Mouse (Mus musculus) MEL (cell line): ENCODE data around the gene Lhb. TPM values are rescaled to one million over a fixed set of nuclear protein-coding genes. Genes with fewer than 3 reads are reported as not detected.

Experiments used
- DNase-seq: peaks from one replicate; pipeline ENCODE4 v3.0.0; 2011; ENCODE audit warnings: low read depth, low spot score
- H3K27ac ChIP-seq: 2 replicates; pipeline ENCODE4 v1.5.1; 2012; ENCODE audit warnings: low read depth, mild to moderate bottlenecking, control low read depth, low read length, moderate library complexity; ENCODE audit not compliant: control insufficient read depth
- H3K27me3 ChIP-seq, 2 experiments: fragments of 150-350 bp in 1 of 2; sonication (generic) in 1 of 2; 2 replicates each; pipeline ENCODE4 v1.6.1; 2012; ENCODE audit warnings: low read length in 2 of 2, mild to moderate bottlenecking in 2 of 2, improper control_type of control experiment in 1 of 2, moderate library complexity in 1 of 2; ENCODE audit not compliant: insufficient read depth in 2 of 2, control insufficient read depth in 1 of 2
- H3K36me3 ChIP-seq, 2 experiments: 2 replicates each; pipeline ENCODE4 v1.6.1; 2012 to 2014; ENCODE audit warnings: low read length in 2 of 2, improper control_type of control experiment in 1 of 2, inconsistent platforms in 1 of 2, mild to moderate bottlenecking in 1 of 2; ENCODE audit not compliant: insufficient read depth in 2 of 2, control insufficient read depth in 1 of 2
- H3K4me1 ChIP-seq, 2 experiments: fragments of 150-350 bp in 1 of 2; sonication (generic) in 1 of 2; 2 replicates each; pipeline ENCODE4 v1.6.1; 2012; ENCODE audit warnings: low read length in 2 of 2, improper control_type of control experiment in 1 of 2, mild to moderate bottlenecking in 1 of 2; ENCODE audit not compliant: insufficient read depth in 2 of 2, control insufficient read depth in 1 of 2
- H3K4me3 ChIP-seq, 2 experiments: fragments of 150-350 bp in 1 of 2; sonication (generic) in 1 of 2; 2 replicates each; pipeline ENCODE4 v1.5.1; 2012; ENCODE audit warnings: low read depth in 2 of 2, low read length in 2 of 2, mild to moderate bottlenecking in 2 of 2, moderate library complexity in 2 of 2, control low read depth in 1 of 2, improper control_type of control experiment in 1 of 2; ENCODE audit not compliant: control insufficient read depth in 1 of 2, insufficient read depth in 1 of 2
- H3K79me2 ChIP-seq: 2 replicates; pipeline ENCODE4 v1.6.1; 2012; ENCODE audit warnings: mild to moderate bottlenecking, low read length, moderate library complexity; ENCODE audit not compliant: control insufficient read depth, poor library complexity, insufficient read depth
- H3K9ac ChIP-seq: 2 replicates; pipeline ENCODE4 v1.6.1; 2012; ENCODE audit warnings: low read depth, mild to moderate bottlenecking, control low read depth, low read length, moderate library complexity; ENCODE audit not compliant: control insufficient read depth, poor library complexity, severe bottlenecking
- H3K9me3 ChIP-seq: fragments of 150-350 bp; sonication (generic); replicated peaks from 2 replicates; pipeline ENCODE4 v1.6.1; 2012; ENCODE audit warnings: mild to moderate bottlenecking, low read length, improper control_type of control experiment, moderate library complexity; ENCODE audit not compliant: insufficient read depth
- CTCF ChIP-seq, 3 experiments: IDR thresholded peaks in 2 of 3; conservative IDR thresholded peaks in 1 of 3; 2 replicates each; pipeline ENCODE4 v1.5.1; 2011 to 2012; ENCODE audit warnings: low read length in 3 of 3, low read depth in 2 of 3, mild to moderate bottlenecking in 2 of 3, improper control_type of control experiment in 1 of 3, inconsistent platforms in 1 of 3, mixed read lengths in 1 of 3, moderate library complexity in 1 of 3; ENCODE audit not compliant: control insufficient read depth in 1 of 3, insufficient read depth in 1 of 3, poor library complexity in 1 of 3, severe bottlenecking in 1 of 3
- ELF1 ChIP-seq: IDR thresholded peaks from 2 replicates; pipeline ENCODE4 v1.6.1; 2014; ENCODE audit warnings: low read depth, mild to moderate bottlenecking, inconsistent platforms, low read length, improper control_type of control experiment, moderate library complexity
- EP300 ChIP-seq, 2 experiments: IDR thresholded peaks; 2 replicates each; pipeline ENCODE4 v1.6.1; 2011; ENCODE audit warnings: improper control_type of control experiment in 2 of 2, low read length in 2 of 2, low read depth in 1 of 2, mild to moderate bottlenecking in 1 of 2
- ETS1 ChIP-seq: IDR thresholded peaks from 2 replicates; pipeline ENCODE4 v1.6.1; 2012; ENCODE audit warnings: low read depth, mild to moderate bottlenecking, inconsistent platforms, low read length, improper control_type of control experiment, moderate library complexity
- GABPA ChIP-seq: IDR thresholded peaks from 2 replicates; pipeline ENCODE4 v1.6.1; 2012; ENCODE audit warnings: low read depth, mild to moderate bottlenecking, inconsistent platforms, low read length, improper control_type of control experiment, moderate library complexity
- GATA1 ChIP-seq: IDR thresholded peaks from 2 replicates; pipeline ENCODE4 v1.6.1; 2011; ENCODE audit warnings: low read depth, low read length, improper control_type of control experiment
- HCFC1 ChIP-seq: IDR thresholded peaks from 2 replicates; pipeline ENCODE4 v1.6.1; 2012; ENCODE audit warnings: low read depth, mild to moderate bottlenecking, inconsistent platforms, low read length, improper control_type of control experiment, moderate library complexity
- JUND ChIP-seq: IDR thresholded peaks from 2 replicates; pipeline ENCODE4 v1.6.1; 2011; ENCODE audit warnings: low read depth, mild to moderate bottlenecking, improper control_type of control experiment, low read length
- MAFK ChIP-seq: IDR thresholded peaks from 2 replicates; pipeline ENCODE4 v1.6.1; 2011; ENCODE audit warnings: low read depth, mild to moderate bottlenecking, low read length, improper control_type of control experiment, borderline replicate concordance
- MAX ChIP-seq: IDR thresholded peaks from 2 replicates; pipeline ENCODE4 v1.6.1; 2011; ENCODE audit warnings: low read length, improper control_type of control experiment
- MXI1 ChIP-seq: IDR thresholded peaks from 2 replicates; pipeline ENCODE4 v1.6.1; 2011; ENCODE audit warnings: mild to moderate bottlenecking, low read depth, low read length, improper control_type of control experiment
- MYB ChIP-seq: IDR thresholded peaks from 2 replicates; pipeline ENCODE4 v1.6.1; 2011; ENCODE audit warnings: mild to moderate bottlenecking, low read depth, low read length, improper control_type of control experiment
- MYC ChIP-seq: IDR thresholded peaks from 2 replicates; pipeline ENCODE4 v1.6.1; 2011; ENCODE audit warnings: low read depth, mild to moderate bottlenecking, low read length, improper control_type of control experiment, moderate library complexity
- NELFE ChIP-seq: IDR thresholded peaks from 2 replicates; pipeline ENCODE4 v1.6.1; 2011; ENCODE audit warnings: low read depth, low read length, improper control_type of control experiment
- POLR2A ChIP-seq, 2 experiments: IDR thresholded peaks; 2 replicates each; pipeline ENCODE4 v1.6.1; 2011 to 2012; ENCODE audit warnings: low read length in 2 of 2, mild to moderate bottlenecking in 2 of 2, control low read depth in 1 of 2, improper control_type of control experiment in 1 of 2, low read depth in 1 of 2, moderate library complexity in 1 of 2; ENCODE audit not compliant: control insufficient read depth in 1 of 2, insufficient read depth in 1 of 2, poor library complexity in 1 of 2
- POLR2AphosphoS2 ChIP-seq: IDR thresholded peaks from 2 replicates; pipeline ENCODE4 v1.6.1; 2011; ENCODE audit warnings: low read length, improper control_type of control experiment
- POLR2AphosphoS5 ChIP-seq: IDR thresholded peaks from 2 replicates; pipeline ENCODE4 v1.6.1; 2012; ENCODE audit warnings: low read depth, borderline replicate concordance, mild to moderate bottlenecking, inconsistent platforms, low read length, moderate library complexity, mixed read lengths
- RAD21 ChIP-seq: IDR thresholded peaks from 2 replicates; pipeline ENCODE4 v1.6.1; 2011; ENCODE audit warnings: mild to moderate bottlenecking, low read depth, low read length, improper control_type of control experiment
- SMC3 ChIP-seq: IDR thresholded peaks from 2 replicates; pipeline ENCODE4 v1.6.1; 2011; ENCODE audit warnings: low read depth, low read length, improper control_type of control experiment
- TAL1 ChIP-seq: IDR thresholded peaks from 2 replicates; pipeline ENCODE4 v1.6.1; 2012; ENCODE audit warnings: mild to moderate bottlenecking, inconsistent platforms, low read length, moderate library complexity, mixed read lengths
- TBP ChIP-seq: IDR thresholded peaks from 2 replicates; pipeline ENCODE4 v1.8.0; 2011; ENCODE audit warnings: low read depth, low read length, improper control_type of control experiment
- TCF12 ChIP-seq: IDR thresholded peaks from 2 replicates; pipeline ENCODE4 v1.6.1; 2014; ENCODE audit warnings: low read depth, mild to moderate bottlenecking, inconsistent platforms, low read length, improper control_type of control experiment, moderate library complexity
- UBTF ChIP-seq: IDR thresholded peaks from 2 replicates; pipeline ENCODE4 v1.6.1; 2012; ENCODE audit warnings: low read depth, mild to moderate bottlenecking, inconsistent platforms, low read length, improper control_type of control experiment, moderate library complexity, borderline replicate concordance; ENCODE audit not compliant: insufficient read depth
- USF1 ChIP-seq: IDR thresholded peaks from 2 replicates; pipeline ENCODE4 v1.6.1; 2014; ENCODE audit warnings: low read depth, mild to moderate bottlenecking, inconsistent platforms, low read length, improper control_type of control experiment, moderate library complexity
- ZC3H11A ChIP-seq: IDR thresholded peaks from 2 replicates; pipeline ENCODE4 v1.6.1; 2012; ENCODE audit warnings: low read depth, mild to moderate bottlenecking, inconsistent platforms, low read length, improper control_type of control experiment
- ZMIZ1 ChIP-seq: IDR thresholded peaks from 2 replicates; pipeline ENCODE4 v1.6.1; 2012; ENCODE audit warnings: low read depth, mild to moderate bottlenecking, inconsistent platforms, low read length, improper control_type of control experiment, moderate library complexity
- polyA plus RNA-seq, 2 experiments: library from polyadenylated mRNA; stranded (reverse) in 1 of 2; unstranded in 1 of 2; fragments of >175 nt in 1 of 2; fragments of >200 nt in 1 of 2; gene quantifications; 2 replicates each; pipeline versions ENCODE4 v1.2.1 to v1.2.4; 2012; ENCODE audit warnings: low replicate concordance in 2 of 2, low read depth in 1 of 2; ENCODE audit not compliant: insufficient read length in 2 of 2, insufficient read depth in 1 of 2, missing spikeins in 1 of 2
- total RNA-seq: library from RNA; depleted of rRNA; stranded (reverse); fragments of 300-350 nt; gene quantifications from 2 replicates; pipeline ENCODE4 v1.2.3, GENCODE M21; 2012; rRNA removed

Gene Lhb
- total RNA-seq (0.19 TPM in 1 of 2 replicates, not detected in the other), polyA plus RNA-seq (under 1 TPM in 1 of 2 experiments, not detected in 1; 0.28 TPM)

GRCm38 (mm10) chr7:45420615-45420919, at the start of gene Lhb:
TSS of gene Lhb (plus strand) at chr7:45420820.
- no peak for DNase-seq
- no peaks in the 10 kb centered on the region for H3K4me1 ChIP-seq
- H3K27ac ChIP-seq, result no peak within 1 kb of the TSS
- H3K4me3 ChIP-seq, result no peak within 1 kb of the TSS
- no peaks in the 10 kb centered on the region for H3K9me3 ChIP-seq
- no peak within 1 kb of the TSS for H3K9ac ChIP-seq
- H3K27me3 ChIP-seq, result no peaks in the 10 kb centered on the region
- 0 out of 2 replicates have a peak, but pooled peaks cover 1% of the 10 kb centered on the region for H3K79me2 ChIP-seq
- H3K36me3 ChIP-seq, result peaks cover 0 to 3% of the 10 kb centered on the region in 2 experiments; a peak in 1 of 4 replicates
- TF ChIP-seq POLR2AphosphoS2, result peak; percentile 54; the same call in 1 of the 2 replicates
- no peak for TF ChIP-seq TCF12

GRCm38 (mm10) chr7:45372371-45372770, 48.2 kb upstream of the Lhb start:
- Histone ChIP-seq H3K36me3 (peaks cover 16 to 26% of the 10 kb centered on the region in 2 experiments), H3K79me2 (no peaks in the 10 kb centered on the region; the same call in none of the 2 replicates), H3K27me3 (no peaks in the 10 kb centered on the region), H3K27ac (no peak overlapping the region), H3K9ac (no peak overlapping the region), H3K9me3 (no peaks in the 10 kb centered on the region), H3K4me1 (peaks cover 6 to 21% of the 10 kb centered on the region in 2 experiments), H3K4me3 (no peak overlapping the region)
- no peak for DNase-seq
- no peak for TF ChIP-seq MAX
- no peak for TF ChIP-seq MYC
- no peak for TF ChIP-seq SMC3
- no peak for TF ChIP-seq MXI1
- TF ChIP-seq MYB, result no peak
- TF ChIP-seq RAD21, result no peak
- no peak for TF ChIP-seq GABPA
- no peak for TF ChIP-seq CTCF (IDR thresholded peaks at IDR 0.05 in 2 of 3, conservative IDR thresholded peaks at IDR 0.05 in 1 of 3; ENCODE audit: control insufficient read depth in 1 of 3, insufficient read depth in 1 of 3, low read depth in 2 of 3, low read length in 3 of 3, poor library complexity in 1 of 3, severe bottlenecking in 1 of 3)
- TF ChIP-seq TBP, result no peak
- TF ChIP-seq TCF12, result no peak
- TF ChIP-seq NELFE, result no peak
- no peak for TF ChIP-seq HCFC1
- TF ChIP-seq MAFK, result no peak
- TF ChIP-seq POLR2AphosphoS5, result no peak

GRCm38 (mm10) chr7:45374620-45375019, 46.0 kb upstream of the Lhb start:
- DNase-seq, result peak; percentile 84
- Histone ChIP-seq H3K79me2 (no peaks in the 10 kb centered on the region; the same call in 1 of the 2 replicates), H3K27me3 (no peaks in the 10 kb centered on the region), H3K36me3 (peaks cover 30 to 34% of the 10 kb centered on the region in 2 experiments), H3K9me3 (no peaks in the 10 kb centered on the region), H3K9ac (no peak overlapping the region), H3K27ac (peak overlapping the region; percentile 63), H3K4me3 (no peak overlapping the region), H3K4me1 (peaks cover 6% of the 10 kb centered on the region in 2 experiments; a peak in 3 of 4 replicates)
- TF ChIP-seq RAD21 (no peak), HCFC1 (peak; percentile 32; the same call in 1 of the 2 replicates), ETS1 (peak; percentile 60), TAL1 (peak; percentile 36), ELF1 (peak; percentile 76), ZC3H11A (no peak), SMC3 (no peak), POLR2AphosphoS2 (no peak), POLR2AphosphoS5 (no peak), EP300 (IDR thresholded peaks at IDR 0.05; ENCODE audit: low read depth in 1 of 2, low read length in 2 of 2) (peak; percentile 63 to 83; a peak in 3 of 4 replicates), ZMIZ1 (0 out of 2 replicates have a peak, but pooled peaks have one; percentile 26), JUND (no peak), GATA1 (peak; percentile 59; the same call in 1 of the 2 replicates), POLR2A (IDR thresholded peaks at IDR 0.05; ENCODE audit: control insufficient read depth in 1 of 2, insufficient read depth in 1 of 2, low read depth in 1 of 2, low read length in 2 of 2, poor library complexity in 1 of 2) (peak in 1 of 2 experiments; percentile 23; a peak in 2 of 4 replicates), USF1 (no peak), UBTF (no peak), MYC (no peak)
